Mouse (Mus musculus) liver, postnatal 0 days (tissue): Measurements from ENCODE around the gene Cfap46.

Experiments used
- CTCF ChIP-seq: sonication (generic); IDR thresholded peaks from 2 replicates; pipeline ENCODE4 v1.5.1; 2016; ENCODE audit warnings: antibody characterized with exemption, low read depth
- EP300 ChIP-seq: IDR thresholded peaks from 2 replicates; pipeline ENCODE4 v1.6.1; 2016; ENCODE audit warnings: antibody characterized with exemption, low read depth, mild to moderate bottlenecking

DNA sequence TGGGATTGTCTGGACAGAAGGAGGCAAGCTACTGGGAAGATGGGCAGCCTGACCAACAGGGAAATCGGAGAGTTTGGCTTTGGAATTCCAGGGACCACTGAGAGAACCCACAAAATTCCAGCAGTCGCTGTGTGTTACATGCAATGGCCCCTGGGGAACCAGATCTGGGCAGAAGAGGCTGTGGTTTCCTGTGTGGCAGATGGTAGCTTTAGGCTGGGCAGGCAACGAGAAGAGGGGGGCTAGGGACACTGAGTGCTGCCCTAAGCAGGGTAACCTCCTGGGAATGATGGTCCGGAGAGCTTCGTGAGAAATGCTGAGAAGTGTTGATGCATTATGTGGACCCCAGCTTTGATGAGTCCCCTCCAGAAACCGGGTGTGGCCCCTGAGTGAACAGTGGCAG is 87.8 kb downstream of the Cfap46 start:
- no peak for TF ChIP-seq CTCF
- TF ChIP-seq EP300 = no peak
